Mouse (Mus musculus) testis, adult 2 months (tissue): ENCODE data around the gene Senp1.

Source experiments
- CTCF ChIP-seq: fragments of 200-500 bp; IDR thresholded peaks from 2 replicates; pipeline ENCODE4 v1.5.1; 2012; ENCODE audit warnings: low read depth, mild to moderate bottlenecking, inconsistent platforms, low read length, moderate library complexity; ENCODE audit not compliant: control insufficient read depth, insufficient read depth, insufficient replicate concordance
- POLR2A ChIP-seq: fragments of 200-500 bp; IDR thresholded peaks from 2 replicates; pipeline ENCODE4 v1.6.1; 2012; ENCODE audit warnings: low read depth, mild to moderate bottlenecking, inconsistent platforms, low read length, moderate library complexity; ENCODE audit not compliant: control insufficient read depth

DNA sequence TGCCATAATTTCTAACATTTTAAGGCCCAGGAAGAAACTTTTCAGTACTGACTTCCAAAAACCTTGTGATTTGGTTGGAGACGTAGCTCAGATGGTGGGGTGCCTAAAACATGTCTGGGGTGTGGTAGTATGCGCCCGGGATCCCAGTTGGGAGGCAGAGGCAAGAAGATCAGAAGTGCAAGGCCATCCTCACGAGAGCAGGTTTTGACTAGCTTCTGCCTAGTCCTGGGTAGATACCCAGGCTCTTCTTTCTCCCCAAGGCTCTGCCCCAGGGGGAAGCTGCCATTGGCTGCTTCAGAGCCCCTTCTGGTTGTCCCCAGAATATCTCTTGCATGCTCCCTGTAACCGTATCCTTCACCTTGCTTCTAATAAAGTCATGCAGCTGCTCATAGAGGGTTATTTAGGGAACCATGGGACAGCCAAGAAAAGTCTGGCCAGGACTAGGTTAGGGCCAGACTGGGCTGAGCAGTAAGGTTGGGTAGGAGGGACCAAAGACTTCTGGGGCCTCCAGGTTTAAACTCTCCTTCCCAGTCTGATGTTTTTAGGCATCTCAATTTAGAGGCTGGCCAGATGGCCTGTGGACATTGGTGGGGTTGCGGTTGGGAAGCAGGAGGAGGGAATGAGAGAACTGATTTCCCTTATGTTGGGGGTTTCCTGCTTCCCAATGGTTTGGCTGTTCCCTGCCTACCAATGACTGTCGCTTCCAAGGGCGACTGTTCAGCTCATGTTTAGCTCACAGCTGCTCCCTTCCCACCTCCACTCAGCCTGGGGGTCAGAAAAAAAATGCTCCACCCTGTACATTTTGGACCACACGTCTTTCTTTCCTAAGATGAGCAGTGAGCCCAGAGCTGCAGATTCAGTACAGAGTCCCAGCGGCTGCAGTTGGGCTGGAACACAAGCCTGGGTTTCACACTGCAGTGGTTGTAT lies 21.6 kb upstream of the Senp1 start:
- no peak for TF ChIP-seq CTCF
- no peak for TF ChIP-seq POLR2A
